Comparison of ENCODE assay signal across 7 mouse cellular contexts in the genomic region with DNA sequence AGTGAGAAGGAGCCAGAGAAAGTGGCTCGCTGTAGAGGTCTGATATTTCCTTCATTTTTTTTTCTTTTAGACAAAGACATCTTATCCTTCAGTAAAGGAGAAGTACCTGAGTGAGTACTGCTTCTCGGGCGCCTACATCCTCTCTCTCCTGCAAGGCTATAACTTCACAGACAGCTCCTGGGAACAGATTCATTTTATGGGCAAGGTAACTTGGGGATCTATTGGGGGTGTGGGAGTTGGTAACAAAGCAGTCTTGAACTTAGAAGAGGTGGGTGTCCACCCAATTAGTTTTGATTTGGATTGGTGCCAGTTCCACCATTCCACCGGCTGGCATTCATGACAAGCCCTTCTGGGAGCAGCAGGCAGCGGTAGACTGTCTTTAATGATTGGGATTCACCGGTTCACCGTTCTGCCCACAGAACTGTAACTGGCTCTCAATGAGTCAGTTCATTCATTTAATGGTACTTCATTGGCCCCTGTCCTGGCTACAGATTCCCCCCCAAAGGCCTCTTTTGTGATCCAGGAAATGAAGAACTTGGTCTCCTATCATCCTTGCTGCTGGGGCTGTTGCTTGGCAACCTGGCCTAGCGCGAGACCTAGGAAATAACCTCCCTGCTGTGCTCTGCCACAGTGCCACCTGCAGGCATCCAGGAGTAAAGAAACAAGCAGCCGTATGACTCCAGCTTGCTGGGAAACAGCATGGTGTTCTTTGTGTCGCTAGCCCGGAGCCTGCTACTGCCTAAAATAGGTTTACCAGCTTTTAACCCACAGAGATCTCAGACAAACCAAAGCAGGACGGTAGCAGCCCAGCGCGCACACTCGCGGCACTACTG. TPM values are rescaled to one million over a fixed set of nuclear protein-coding genes. Genes with fewer than 3 reads are reported as not detected.
DNase-seq lines count a peak whose midpoint lies in the region.

No protein-coding gene starts in this region.

- H3K4me3 ChIP-seq in megakaryocyte, embryonic 14.5 days (replicated peaks): peak overlapping the region; percentile 76

- H3K36me3 ChIP-seq in megakaryocyte, embryonic 14.5 days (replicated peaks; ENCODE audit: low read length): peaks cover 7% of the 10 kb centered on the region

- H3K9me3 ChIP-seq in megakaryocyte, embryonic 14.5 days: no peaks in the 10 kb centered on the region

- peak; percentile 66 for DNase-seq in adrenal gland, adult 2 months
- peak; percentile 93 for DNase-seq in embryo, embryonic 10 days (ENCODE audit: low spot score)
- DNase-seq in gastrocnemius, postnatal 10 days: peak; percentile 68
- peak; percentile 52 for DNase-seq in hindlimb bud, embryonic 11.5 days (ENCODE audit: extremely low spot score, low read depth, low spot score)
- DNase-seq in left cerebral cortex, adult 8-10 months (ENCODE audit: low spot score in 2 of 2): peak; percentile 49 to 78
- DNase-seq in right cerebral cortex, postnatal 10 days (ENCODE audit: low spot score in 2 of 2): peak; percentile 90 to 92

- peaks cover 30% of the 10 kb centered on the region for H3K4me1 ChIP-seq in megakaryocyte, embryonic 14.5 days

- H3K27me3 ChIP-seq in megakaryocyte, embryonic 14.5 days (replicated peaks): no peaks in the 10 kb centered on the region

RNA-seq across cellular contexts. Expression of a gene that starts 11.7 kb away (rescaled TPM):
- total RNA-seq in adrenal gland, adult 2 months (2021): not detected
- 0.02 TPM in 1 of 2 replicates, not detected in the other for polyA plus RNA-seq in adrenal gland, adult 2 months (2012; rRNA removed)
- total RNA-seq in gastrocnemius, postnatal 10 days (2021): not detected
- total RNA-seq in left cerebral cortex, adult 8-10 months (2022): 1 to 10 TPM in 1 of 4 experiments, under 1 TPM in 3; 0.53 to 1.1 (median 0.74) TPM
- 0.18 TPM in 1 of 2 replicates, not detected in the other for polyA plus RNA-seq in megakaryocyte, embryonic 14.5 days (2012; ENCODE audit: insufficient read depth, low replicate concordance)

Comparison
In these comparisons a context has a peak if more than half of its experiments do, and no peak if none do; other contexts are left out.
1. Peak in every context shown above with its lines: DNase-seq and H3K4me3 ChIP-seq.